ENCODE assay signal across 36 mouse cellular contexts in genomic region chr5:136217932-136218381, GRCm38 (mm10). TPM values are rescaled to one million over a fixed set of nuclear protein-coding genes. Genes with fewer than 3 reads are reported as not detected.
DNase-seq lines count a peak whose midpoint lies in the region; ATAC-seq and TF ChIP-seq lines count a peak whose summit lies in the region.
"Had no signal": no experiment of that assay in that cellular context is flagged by ENCODE, and none has a peak within 500 bp of the region (broad histone marks: within the 10 kb centered on the region; RNA-seq: fewer than 3 reads in every experiment).

No protein-coding gene starts in this region.

- in situ Hi-C loops in CH12.LX (cut with MboI; ENCODE audit: low pct_ligation_motif_present, low pct_unique_long_range_greater_than_20kb, low sequenced_read_pairs) = no loop called here

- H3K9ac ChIP-seq in lung, postnatal 0 days (replicated peaks; ENCODE audit: low read depth) = no peak overlapping the region
- no peak overlapping the region for H3K9ac ChIP-seq in CH12.LX (ENCODE audit: insufficient read depth, low read depth)
- H3K9ac ChIP-seq: embryonic facial prominence, embryonic 15.5 days; forebrain, embryonic 12.5 days; hindbrain, embryonic 15.5 days; kidney, embryonic 15.5 days; limb, embryonic 15.5 days; liver, embryonic 14.5 days; lung, embryonic 14.5 days; neural tube, embryonic 12.5 days; stomach, embryonic 15.5 days had no signal

- no peak for TF ChIP-seq CTCF in lung, postnatal 0 days (IDR thresholded peaks at IDR 0.05)
- no peak for TF ChIP-seq CTCF in CH12.LX (conservative IDR thresholded peaks at IDR 0.05 in 1 of 2, IDR thresholded peaks at IDR 0.05 in 1 of 2; ENCODE audit: low read depth in 2 of 2, low read length in 2 of 2)

- 62% methylated on average over 4 of the region's 4 CpGs for WGBS in lung, postnatal 0 days

- no peak for DNase-seq in lung, postnatal 0 days (ENCODE audit: low spot score)
- no peak for DNase-seq in lung, postnatal 25 days (ENCODE audit: low spot score)
- DNase-seq in CH12.LX (ENCODE audit: extremely low read depth) = peak; percentile 49
- no peak for DNase-seq in right cerebral cortex, postnatal 10 days (ENCODE audit: low spot score in 2 of 2)
- DNase-seq in left cerebral cortex, adult 8-10 months (ENCODE audit: low spot score in 2 of 2) = no peak
- DNase-seq: adrenal gland, postnatal 25 days; cerebellum, adult 2 months; cerebellum, postnatal 14 days; gastrocnemius, postnatal 14 days; heart, adult 18-20 months; heart, postnatal 4 days; kidney, adult 11 months; kidney, postnatal 36 days; lung, embryonic 14.5 days; thymus, adult 2 months; thymus, postnatal 36 days had no signal

- no peak overlapping the region for H3K27ac ChIP-seq in lung, postnatal 0 days (ENCODE audit: low read length)
- H3K27ac ChIP-seq in CH12.LX (ENCODE audit: insufficient read depth, low read depth) = no peak overlapping the region
- H3K27ac ChIP-seq: embryonic facial prominence, embryonic 10.5 days; embryonic facial prominence, embryonic 15.5 days; forebrain, embryonic 12.5 days; hindbrain, embryonic 15.5 days; kidney, embryonic 15.5 days; layer of hippocampus, adult 2 months; left cerebral cortex, adult 2 months; limb, embryonic 10.5 days; limb, embryonic 15.5 days; liver, embryonic 14.5 days; neural tube, embryonic 12.5 days; stomach, embryonic 15.5 days had no signal

- no peak overlapping the region for H3K4me2 ChIP-seq in lung, postnatal 0 days (replicated peaks; ENCODE audit: low read depth, low read length)
- H3K4me2 ChIP-seq in CH12.LX (ENCODE audit: insufficient read depth, low read depth, poor library complexity, severe bottlenecking) = no peak overlapping the region
- H3K4me2 ChIP-seq: embryonic facial prominence, embryonic 15.5 days; forebrain, embryonic 12.5 days; heart, embryonic 11.5 days; hindbrain, embryonic 15.5 days; kidney, embryonic 15.5 days; limb, embryonic 15.5 days; lung, embryonic 14.5 days; neural tube, embryonic 12.5 days; stomach, embryonic 15.5 days had no signal

- no peaks in the 10 kb centered on the region for H3K36me3 ChIP-seq in lung, postnatal 0 days (ENCODE audit: insufficient read depth, low read length)
- peaks cover 11 to 47% of the 10 kb centered on the region in 2 experiments for H3K36me3 ChIP-seq in CH12.LX (replicated peaks in 1 of 2; ENCODE audit: control insufficient read depth in 1 of 2, insufficient read depth in 1 of 2, low read length in 1 of 2)
- H3K36me3 ChIP-seq: stomach, embryonic 15.5 days had no signal

- TF ChIP-seq POLR2A in CH12.LX (IDR thresholded peaks at IDR 0.05; ENCODE audit: low read depth, low read length) = no peak

- H3K27me3 ChIP-seq in lung, postnatal 0 days (replicated peaks; ENCODE audit: insufficient read depth, low read length) = no peaks in the 10 kb centered on the region
- no peaks in the 10 kb centered on the region for H3K27me3 ChIP-seq in CH12.LX (replicated peaks)
- H3K27me3 ChIP-seq: embryonic facial prominence, embryonic 15.5 days; forebrain, embryonic 12.5 days; hindbrain, embryonic 15.5 days; kidney, embryonic 15.5 days; limb, embryonic 15.5 days; neural tube, embryonic 12.5 days; Patski; stomach, embryonic 15.5 days had no signal

- no peak for TF ChIP-seq RAD21 in CH12.LX (IDR thresholded peaks at IDR 0.05; ENCODE audit: low read depth, low read length)

- TF ChIP-seq EP300 in lung, postnatal 0 days (IDR thresholded peaks at IDR 0.05) = no peak
- no peak for TF ChIP-seq EP300 in CH12.LX (IDR thresholded peaks at IDR 0.05; ENCODE audit: low read length)

- peak; percentile 16; the same call in 1 of the 2 replicates for ATAC-seq in lung, postnatal 0 days
- ATAC-seq in common myeloid progenitor, adult 5-6 weeks (replicated peaks; ENCODE audit: low read depth, poor library complexity, severe bottlenecking) = peak; percentile 83
- ATAC-seq in megakaryocyte progenitor cell, adult 5-6 weeks (replicated peaks; ENCODE audit: poor library complexity) = peak; percentile 60
- ATAC-seq: inflammation-experienced regulatory T-cells, adult 6 months; midbrain, embryonic 16.5 days; Patski had no signal

- dilution Hi-C loops in CH12.LX (cut with MboI; ENCODE audit: extremely low pct_ligation_motif_present, extremely low pct_unique_long_range_greater_than_20kb, low sequenced_read_pairs) = no loop called here

- no peak overlapping the region for H3K4me3 ChIP-seq in lung, postnatal 0 days (ENCODE audit: low read depth, low read length)
- no peak overlapping the region for H3K4me3 ChIP-seq in CH12.LX (replicated peaks in 1 of 3; ENCODE audit: low read depth in 2 of 3, low read length in 2 of 3, poor library complexity in 1 of 3)
- H3K4me3 ChIP-seq: embryonic facial prominence, embryonic 10.5 days; embryonic facial prominence, embryonic 15.5 days; forebrain, embryonic 12.5 days; hindbrain, embryonic 15.5 days; kidney, embryonic 15.5 days; layer of hippocampus, adult 2 months; left cerebral cortex, adult 2 months; limb, embryonic 10.5 days; limb, embryonic 15.5 days; myocyte; neural tube, embryonic 12.5 days; stomach, embryonic 15.5 days had no signal

- no peaks in the 10 kb centered on the region for H3K79me2 ChIP-seq in CH12.LX (replicated peaks; ENCODE audit: control insufficient read depth, extremely low read depth, insufficient read depth, poor library complexity, severe bottlenecking)

- no peaks in the 10 kb centered on the region for H3K9me3 ChIP-seq in lung, postnatal 0 days (ENCODE audit: low read length)
- peaks cover 13% of the 10 kb centered on the region for H3K9me3 ChIP-seq in CH12.LX (replicated peaks; ENCODE audit: low read length)
- H3K9me3 ChIP-seq: embryonic facial prominence, embryonic 15.5 days; hindbrain, embryonic 15.5 days; kidney, embryonic 15.5 days; limb, embryonic 10.5 days; limb, embryonic 15.5 days; neural tube, embryonic 12.5 days; stomach, embryonic 15.5 days had no signal

- no peaks in the 10 kb centered on the region for H3K4me1 ChIP-seq in lung, postnatal 0 days (ENCODE audit: insufficient read depth, low read depth, low read length)
- H3K4me1 ChIP-seq in CH12.LX (ENCODE audit: control insufficient read depth in 1 of 2, insufficient read depth in 2 of 2) = peaks cover 14 to 23% of the 10 kb centered on the region in 2 experiments
- H3K4me1 ChIP-seq: embryonic facial prominence, embryonic 10.5 days; embryonic facial prominence, embryonic 15.5 days; forebrain, embryonic 12.5 days; hindbrain, embryonic 15.5 days; limb, embryonic 10.5 days; limb, embryonic 15.5 days; neural tube, embryonic 12.5 days; stomach, embryonic 15.5 days had no signal

TF ChIP-seq in CH12.LX, 34 proteins besides CTCF, POLR2A, EP300 and RAD21:
- no peak for TF ChIP-seq TCF12 (IDR thresholded peaks at IDR 0.05; ENCODE audit: low read depth, low read length)
- no peak for TF ChIP-seq BHLHE40 (IDR thresholded peaks at IDR 0.05; ENCODE audit: low read depth, low read length)
- no peak for TF ChIP-seq ELF1 (IDR thresholded peaks at IDR 0.05; ENCODE audit: low read depth, low read length)
- TF ChIP-seq NELFE (IDR thresholded peaks at IDR 0.05; ENCODE audit: low read depth, low read length) = no peak
- TF ChIP-seq PAX5 (IDR thresholded peaks at IDR 0.05; ENCODE audit: low read length) = no peak
- no peak for TF ChIP-seq MAZ (IDR thresholded peaks at IDR 0.05; ENCODE audit: low read depth, low read length)
- no peak; the same call in 1 of the 2 replicates for TF ChIP-seq MXI1 (IDR thresholded peaks at IDR 0.05; ENCODE audit: low read depth, low read length)
- TF ChIP-seq ZMIZ1 (IDR thresholded peaks at IDR 0.05; ENCODE audit: low read depth, low read length) = no peak
- no peak for TF ChIP-seq MAFK (IDR thresholded peaks at IDR 0.05; ENCODE audit: insufficient replicate concordance, low read length)
- no peak for TF ChIP-seq KAT2A (IDR thresholded peaks at IDR 0.05; ENCODE audit: insufficient replicate concordance, low read length)

RNA-seq across cellular contexts. Expression of gene Prkrip1, which starts 19.2 kb away (rescaled TPM):
- polyA plus RNA-seq in lung, postnatal 0 days (2015; fragmentation: Nextera tagmentation; extraction: Ambion mirVana) = 32.9 and 37.7 TPM in 2 replicates
- total RNA-seq in CH12.LX (2012; rRNA removed) (45.5 and 59.1 TPM in 2 replicates), CH12.LX (2014; rRNA removed) (43.7 and 47.7 TPM in 2 replicates)
- polyA plus RNA-seq in CH12.LX (2012; ENCODE audit: insufficient read length, low read depth) = 94.8 and 117 TPM in 2 replicates
- 24.2 and 67.2 TPM in 2 replicates for total RNA-seq in common myeloid progenitor, adult 5-6 weeks (2017)
- 21.0 and 26.5 TPM in 2 replicates for total RNA-seq in megakaryocyte progenitor cell, adult 5-6 weeks (2015)
- 51.5 and 78.2 TPM in 2 replicates for total RNA-seq in megakaryocyte progenitor cell, adult 5-6 weeks (2017)
- 10 to 100 TPM; 25.2 to 36.0 (median 26.9) TPM for total RNA-seq in left cerebral cortex, adult 8-10 months (2022)

RNA-seq across cellular contexts. Expression of gene Sh2b2, which starts 28.4 kb away (rescaled TPM):
- 1.5 and 1.8 TPM in 2 replicates for polyA plus RNA-seq in lung, postnatal 0 days (2015; fragmentation: Nextera tagmentation; extraction: Ambion mirVana)
- total RNA-seq in CH12.LX (2012; rRNA removed) = 16.2 and 17.9 TPM in 2 replicates
- total RNA-seq in CH12.LX (2014; rRNA removed) = 8.1 and 8.5 TPM in 2 replicates
- 26.4 and 27.8 TPM in 2 replicates for polyA plus RNA-seq in CH12.LX (2012; ENCODE audit: insufficient read length, low read depth)
- total RNA-seq in common myeloid progenitor, adult 5-6 weeks (2017) = 4.3 and 8.7 TPM in 2 replicates
- 27.8 and 33.0 TPM in 2 replicates for total RNA-seq in megakaryocyte progenitor cell, adult 5-6 weeks (2015)
- 12.1 TPM in 2 replicates for total RNA-seq in megakaryocyte progenitor cell, adult 5-6 weeks (2017)
- 1 to 10 TPM; 5.3 to 7.5 (median 6.7) TPM for total RNA-seq in left cerebral cortex, adult 8-10 months (2022)
- total RNA-seq: MEL had no signal

RNA-seq across cellular contexts. Expression of gene Orai2, which starts 47.4 kb away (rescaled TPM):
- polyA plus RNA-seq in lung, postnatal 0 days (2015; fragmentation: Nextera tagmentation; extraction: Ambion mirVana) = 11.2 and 14.0 TPM in 2 replicates
- total RNA-seq in CH12.LX (2012; rRNA removed) (7.3 and 8.8 TPM in 2 replicates), CH12.LX (2014; rRNA removed) (6.4 and 7.3 TPM in 2 replicates)
- polyA plus RNA-seq in CH12.LX (2012; ENCODE audit: insufficient read length, low read depth) = 7.4 TPM in 2 replicates
- total RNA-seq in common myeloid progenitor, adult 5-6 weeks (2017) = 26.4 and 33.7 TPM in 2 replicates
- 16.4 and 16.7 TPM in 2 replicates for total RNA-seq in megakaryocyte progenitor cell, adult 5-6 weeks (2015)
- total RNA-seq in megakaryocyte progenitor cell, adult 5-6 weeks (2017) = 21.2 and 26.9 TPM in 2 replicates
- total RNA-seq in left cerebral cortex, adult 8-10 months (2022) = 10 to 100 TPM; 46.5 to 53.3 (median 49.2) TPM

Comparison
In these comparisons a context has a peak if more than half of its experiments do, and no peak if none do; other contexts are left out.
1. ATAC-seq: peak in every context shown above with its lines; median percentile 83 in common myeloid progenitor, adult 5-6 weeks; 60 in megakaryocyte progenitor cell, adult 5-6 weeks; 16 in lung, postnatal 0 days.